Mouse (Mus musculus) CH12.LX (cell line): ENCODE data around the gene Zfp651. TPM values are rescaled to one million over a fixed set of nuclear protein-coding genes. Genes with fewer than 3 reads are reported as not detected.

Experiments used
- DNase-seq: peaks from one replicate; pipeline ENCODE4 v3.0.0-alpha.2; 2013; ENCODE audit errors: extremely low read depth
- H3K27ac ChIP-seq: 2 replicates; pipeline ENCODE4 v1.5.1; 2012; ENCODE audit warnings: low read depth, mild to moderate bottlenecking, control low read depth, moderate library complexity; ENCODE audit not compliant: insufficient read depth
- H3K27me3 ChIP-seq: replicated peaks from 2 replicates; pipeline ENCODE3; 2012; ENCODE audit warnings: inconsistent platforms
- H3K36me3 ChIP-seq, 2 experiments: replicated peaks in 1 of 2; 2 replicates each; pipeline versions ENCODE3 to v1.6.1; 2012; ENCODE audit warnings: inconsistent platforms in 1 of 2, low read length in 1 of 2, mild to moderate bottlenecking in 1 of 2, mixed read lengths in 1 of 2, moderate library complexity in 1 of 2; ENCODE audit not compliant: control insufficient read depth in 1 of 2, insufficient read depth in 1 of 2
- H3K4me1 ChIP-seq, 2 experiments: 2 replicates each; pipeline ENCODE4 v1.6.1; 2012; ENCODE audit warnings: inconsistent platforms in 1 of 2, moderate library complexity in 1 of 2; ENCODE audit not compliant: insufficient read depth in 2 of 2, control insufficient read depth in 1 of 2
- H3K4me2 ChIP-seq: 2 replicates; pipeline ENCODE4 v1.6.1; 2012; ENCODE audit warnings: low read depth, mild to moderate bottlenecking, control low read depth; ENCODE audit not compliant: poor library complexity, insufficient read depth, severe bottlenecking
- H3K4me3 ChIP-seq, 3 experiments: fragments of 150-350 bp in 1 of 3; sonication (generic) in 1 of 3; replicated peaks in 1 of 3; 2 replicates each; pipeline versions ENCODE3 to v1.5.1; 2011 to 2012; ENCODE audit warnings: low read depth in 2 of 3, low read length in 2 of 3, mild to moderate bottlenecking in 2 of 3, moderate library complexity in 2 of 3, control low read depth in 1 of 3, improper control_type of control experiment in 1 of 3, inconsistent platforms in 1 of 3, mixed read lengths in 1 of 3; ENCODE audit not compliant: poor library complexity in 1 of 3
- H3K79me2 ChIP-seq: replicated peaks from 2 replicates; pipeline ENCODE4 v1.6.1; 2012; ENCODE audit warnings: mild to moderate bottlenecking, moderate library complexity; ENCODE audit not compliant: control insufficient read depth, poor library complexity, insufficient read depth, severe bottlenecking; ENCODE audit errors: extremely low read depth
- H3K9ac ChIP-seq: 2 replicates; pipeline ENCODE4 v1.6.1; 2012; ENCODE audit warnings: low read depth, mild to moderate bottlenecking, control low read depth, moderate library complexity; ENCODE audit not compliant: insufficient read depth
- H3K9me3 ChIP-seq: replicated peaks from 2 replicates; pipeline ENCODE3; 2012; ENCODE audit warnings: low read length, inconsistent platforms, mixed read lengths
- BHLHE40 ChIP-seq: IDR thresholded peaks from 2 replicates; pipeline ENCODE4 v1.6.1; 2011; ENCODE audit warnings: mild to moderate bottlenecking, low read depth, low read length, improper control_type of control experiment
- CHD1 ChIP-seq: IDR thresholded peaks from 2 replicates; pipeline ENCODE4 v1.6.1; 2012; ENCODE audit warnings: low read depth, low read length, improper control_type of control experiment, inconsistent platforms
- CHD2 ChIP-seq: IDR thresholded peaks from 2 replicates; pipeline ENCODE4 v1.6.1; 2011; ENCODE audit warnings: low read length, improper control_type of control experiment
- CTCF ChIP-seq, 2 experiments: IDR thresholded peaks in 1 of 2; conservative IDR thresholded peaks in 1 of 2; 2 replicates each; pipeline ENCODE4 v1.5.1; 2011 to 2012; ENCODE audit warnings: low read depth in 2 of 2, low read length in 2 of 2, improper control_type of control experiment in 1 of 2, inconsistent platforms in 1 of 2, mild to moderate bottlenecking in 1 of 2, moderate library complexity in 1 of 2
- E2F4 ChIP-seq: IDR thresholded peaks from 2 replicates; pipeline ENCODE4 v1.6.1; 2011; ENCODE audit warnings: low read depth, low read length, improper control_type of control experiment; ENCODE audit not compliant: insufficient replicate concordance
- ELF1 ChIP-seq: IDR thresholded peaks from 2 replicates; pipeline ENCODE4 v1.6.1; 2014; ENCODE audit warnings: low read depth, mild to moderate bottlenecking, inconsistent platforms, low read length, improper control_type of control experiment
- EP300 ChIP-seq: IDR thresholded peaks from 2 replicates; pipeline ENCODE4 v1.6.1; 2011; ENCODE audit warnings: low read length, improper control_type of control experiment
- ETS1 ChIP-seq: conservative IDR thresholded peaks from 2 replicates; pipeline ENCODE4 v1.6.1; 2012; ENCODE audit warnings: low read depth, mild to moderate bottlenecking, inconsistent platforms, low read length, improper control_type of control experiment, moderate library complexity
- GABPA ChIP-seq: IDR thresholded peaks from 2 replicates; pipeline ENCODE4 v1.6.1; 2012; ENCODE audit warnings: low read depth, low read length, improper control_type of control experiment, inconsistent platforms; ENCODE audit not compliant: insufficient replicate concordance
- HCFC1 ChIP-seq: IDR thresholded peaks from 2 replicates; pipeline ENCODE4 v1.6.1; 2012; ENCODE audit warnings: low read depth, mild to moderate bottlenecking, inconsistent platforms, low read length, improper control_type of control experiment
- IRF4 ChIP-seq: IDR thresholded peaks from 2 replicates; pipeline ENCODE4 v1.6.1; 2014; ENCODE audit warnings: low read depth, mild to moderate bottlenecking, inconsistent platforms, low read length, improper control_type of control experiment
- JUN ChIP-seq: IDR thresholded peaks from 2 replicates; pipeline ENCODE4 v1.6.1; 2011; ENCODE audit warnings: low read depth, mild to moderate bottlenecking, low read length, improper control_type of control experiment, moderate library complexity; ENCODE audit not compliant: insufficient read depth
- JUND ChIP-seq: conservative IDR thresholded peaks from 2 replicates; pipeline ENCODE4 v1.6.1; 2011; ENCODE audit warnings: low read depth, low read length, improper control_type of control experiment
- KAT2A ChIP-seq: IDR thresholded peaks from 2 replicates; pipeline ENCODE4 v1.6.1; 2012; ENCODE audit warnings: low read length, improper control_type of control experiment, inconsistent platforms; ENCODE audit not compliant: insufficient replicate concordance
- MAFK ChIP-seq: IDR thresholded peaks from 2 replicates; pipeline ENCODE4 v1.6.1; 2011; ENCODE audit warnings: low read length, improper control_type of control experiment; ENCODE audit not compliant: insufficient replicate concordance
- MAX ChIP-seq: IDR thresholded peaks from 2 replicates; pipeline ENCODE4 v1.6.1; 2011; ENCODE audit warnings: low read length, improper control_type of control experiment
- MAZ ChIP-seq: IDR thresholded peaks from 2 replicates; pipeline ENCODE4 v1.6.1; 2012; ENCODE audit warnings: low read depth, mild to moderate bottlenecking, inconsistent platforms, low read length, improper control_type of control experiment, moderate library complexity
- MEF2A ChIP-seq: IDR thresholded peaks from 2 replicates; pipeline ENCODE4 v1.6.1; 2014; ENCODE audit warnings: low read depth, mild to moderate bottlenecking, inconsistent platforms, low read length, improper control_type of control experiment, borderline replicate concordance
- MXI1 ChIP-seq: IDR thresholded peaks from 2 replicates; pipeline ENCODE4 v1.6.1; 2011; ENCODE audit warnings: mild to moderate bottlenecking, low read depth, low read length, improper control_type of control experiment
- MYC ChIP-seq: IDR thresholded peaks from 2 replicates; pipeline ENCODE4 v1.6.1; 2011; ENCODE audit warnings: low read depth, mild to moderate bottlenecking, improper control_type of control experiment, low read length
- NELFE ChIP-seq: IDR thresholded peaks from 2 replicates; pipeline ENCODE4 v1.6.1; 2011; ENCODE audit warnings: low read depth, low read length, improper control_type of control experiment
- NRF1 ChIP-seq: IDR thresholded peaks from 2 replicates; pipeline ENCODE4 v1.6.1; 2014; ENCODE audit warnings: low read depth, mild to moderate bottlenecking, inconsistent platforms, low read length, improper control_type of control experiment, moderate library complexity
- PAX5 ChIP-seq: IDR thresholded peaks from 2 replicates; pipeline ENCODE4 v1.6.1; 2012; ENCODE audit warnings: low read length, inconsistent platforms, mixed read lengths
- POLR2A ChIP-seq: IDR thresholded peaks from 2 replicates; pipeline ENCODE4 v1.6.1; 2011; ENCODE audit warnings: low read depth, mild to moderate bottlenecking, improper control_type of control experiment, low read length
- POLR2AphosphoS2 ChIP-seq: IDR thresholded peaks from 2 replicates; pipeline ENCODE4 v1.6.1; 2011; ENCODE audit warnings: low read depth, low read length, improper control_type of control experiment
- RAD21 ChIP-seq: IDR thresholded peaks from 2 replicates; pipeline ENCODE4 v1.6.1; 2011; ENCODE audit warnings: low read depth, mild to moderate bottlenecking, low read length, improper control_type of control experiment, moderate library complexity
- RCOR1 ChIP-seq: conservative IDR thresholded peaks from 2 replicates; pipeline ENCODE4 v1.6.1; 2012; ENCODE audit warnings: low read depth, mild to moderate bottlenecking, inconsistent platforms, low read length, improper control_type of control experiment
- SIN3A ChIP-seq: IDR thresholded peaks from 2 replicates; pipeline ENCODE4 v1.6.1; 2012; ENCODE audit warnings: low read length, improper control_type of control experiment, inconsistent platforms
- SMC3 ChIP-seq: IDR thresholded peaks from 2 replicates; pipeline ENCODE4 v1.6.1; 2011; ENCODE audit warnings: low read depth, low read length, improper control_type of control experiment
- TBP ChIP-seq: conservative IDR thresholded peaks from 2 replicates; pipeline ENCODE4 v1.6.1; 2011; ENCODE audit warnings: low read depth, low read length, improper control_type of control experiment
- TCF12 ChIP-seq: IDR thresholded peaks from 2 replicates; pipeline ENCODE4 v1.6.1; 2014; ENCODE audit warnings: low read depth, mild to moderate bottlenecking, inconsistent platforms, low read length, improper control_type of control experiment
- UBTF ChIP-seq: IDR thresholded peaks from 2 replicates; pipeline ENCODE4 v1.6.1; 2012; ENCODE audit warnings: low read depth, mild to moderate bottlenecking, inconsistent platforms, low read length, improper control_type of control experiment, moderate library complexity
- USF1 ChIP-seq: IDR thresholded peaks from 2 replicates; pipeline ENCODE4 v1.6.1; 2014; ENCODE audit warnings: low read depth, mild to moderate bottlenecking, inconsistent platforms, low read length, improper control_type of control experiment
- USF2 ChIP-seq: conservative IDR thresholded peaks from 2 replicates; pipeline ENCODE4 v1.6.1; 2011; ENCODE audit warnings: low read depth, low read length, improper control_type of control experiment
- ZC3H11A ChIP-seq: IDR thresholded peaks from 2 replicates; pipeline ENCODE4 v1.6.1; 2012; ENCODE audit warnings: low read depth, mild to moderate bottlenecking, inconsistent platforms, low read length, improper control_type of control experiment
- ZKSCAN1 ChIP-seq: IDR thresholded peaks from 2 replicates; pipeline ENCODE4 v1.6.1; 2012; ENCODE audit warnings: low read depth, inconsistent platforms, low read length, improper control_type of control experiment, borderline replicate concordance
- ZMIZ1 ChIP-seq: IDR thresholded peaks from 2 replicates; pipeline ENCODE4 v1.6.1; 2012; ENCODE audit warnings: low read depth, mild to moderate bottlenecking, inconsistent platforms, low read length, improper control_type of control experiment
- ZNF384 ChIP-seq: IDR thresholded peaks from 2 replicates; pipeline ENCODE4 v1.6.1; 2012; ENCODE audit warnings: low read depth, low read length, improper control_type of control experiment, inconsistent platforms
- dilution Hi-C: fragments of 300-500 bp; cut with MboI; formaldehyde crosslinking; loops from 2 replicates; pipeline ENCODE4 v1.14.3; 2020; ENCODE audit warnings: low sequenced_read_pairs; ENCODE audit not compliant: extremely low pct_unique_long_range_greater_than_20kb, extremely low pct_ligation_motif_present
- in situ Hi-C: fragments of 300-500 bp; cut with MboI; formaldehyde crosslinking; loops from 3 replicates; pipeline ENCODE4 v1.14.3; 2019; ENCODE audit warnings: low sequenced_read_pairs, low pct_ligation_motif_present, low pct_unique_long_range_greater_than_20kb, mixed read lengths
- polyA plus RNA-seq: library from polyadenylated mRNA; unstranded; fragments of >175 nt; gene quantifications from 2 replicates; pipeline ENCODE4 v1.2.1, GENCODE M21; 2012; ENCODE audit warnings: low read depth; ENCODE audit not compliant: insufficient read length
- total RNA-seq, 2 experiments: library from RNA; depleted of rRNA; stranded (reverse); fragments of 300-350 nt in 1 of 2; fragments of >200 nt in 1 of 2; gene quantifications; 2 replicates each; pipeline ENCODE4 v1.2.3; 2012 to 2014

The Zfp651 gene
- total and polyA plus RNA-seq, 3 experiments = 0.07 to 0.20 (median 0.13) TPM

GRCm38 (mm10) chr9:121741168-121741567, 18.0 kb upstream of the Zfp651 start:
- Histone ChIP-seq H3K79me2 (peaks cover 22% of the 10 kb centered on the region), H3K27ac (peak overlapping the region; percentile 73), H3K27me3 (no peaks in the 10 kb centered on the region), H3K4me3 (no peak overlapping the region), H3K4me2 (peak overlapping the region; percentile 78; the same call in 1 of the 2 replicates), H3K36me3 (peaks cover 31 to 57% of the 10 kb centered on the region in 2 experiments), H3K9ac (0 out of 2 replicates have a peak overlapping the region, but pooled peaks have one; percentile 19), H3K4me1 (peaks cover 15 to 53% of the 10 kb centered on the region in 2 experiments)
- dilution Hi-C loops = no loop called here
- in situ Hi-C loops = no loop called here
- peak; percentile 91 for DNase-seq
- TF ChIP-seq USF1 = no peak
- TF ChIP-seq ZMIZ1 = no peak
- TF ChIP-seq EP300 = peak; percentile 100
- TF ChIP-seq NELFE = peak; percentile 10; the same call in 1 of the 2 replicates
- TF ChIP-seq SIN3A = peak; percentile 98
- peak; percentile 95 for TF ChIP-seq MEF2A
- TF ChIP-seq E2F4 = peak; percentile 42; the same call in 1 of the 2 replicates
- TF ChIP-seq CHD2 = peak; percentile 91
- TF ChIP-seq PAX5 = no peak
- 0 out of 2 replicates have a peak, but pooled peaks have one; percentile 31 for TF ChIP-seq KAT2A
- no peak for TF ChIP-seq CTCF (conservative IDR thresholded peaks at IDR 0.05 in 1 of 2, IDR thresholded peaks at IDR 0.05 in 1 of 2; ENCODE audit: low read depth in 2 of 2, low read length in 2 of 2)
- TF ChIP-seq POLR2A = no peak
- TF ChIP-seq TBP = 0 out of 2 replicates have a peak, but pooled peaks have one; percentile 62
- TF ChIP-seq BHLHE40 = peak; percentile 83
- peak; percentile 100 for TF ChIP-seq JUND
- TF ChIP-seq RCOR1 = peak; percentile 98
- TF ChIP-seq MXI1 = peak; percentile 80
- TF ChIP-seq UBTF = no peak
- TF ChIP-seq MAFK = peak; percentile 78
- peak; percentile 85 for TF ChIP-seq MYC
- peak; percentile 59; the same call in 1 of the 2 replicates for TF ChIP-seq POLR2AphosphoS2
- no peak; the same call in none of the 2 replicates for TF ChIP-seq CHD1
- no peak for TF ChIP-seq ZKSCAN1
- TF ChIP-seq MAZ = peak; percentile 66; the same call in 1 of the 2 replicates
- peak; percentile 100 for TF ChIP-seq IRF4
- TF ChIP-seq TCF12 = peak; percentile 96
- peak; percentile 96 for TF ChIP-seq ETS1
- no peak for TF ChIP-seq USF2
- TF ChIP-seq JUN = peak; percentile 99
- peak; percentile 46; the same call in 1 of the 2 replicates for TF ChIP-seq ZNF384
- no peak for TF ChIP-seq MAX
- no peak; the same call in 1 of the 2 replicates for TF ChIP-seq RAD21
- no peak for TF ChIP-seq NRF1
- no peak for TF ChIP-seq GABPA
- peak; percentile 66 for TF ChIP-seq ELF1
- peak; percentile 11; the same call in 1 of the 2 replicates for TF ChIP-seq SMC3
- no peak for TF ChIP-seq ZC3H11A
- TF ChIP-seq HCFC1 = peak; percentile 41; the same call in 1 of the 2 replicates
- TF ChIP-seq, all 38 proteins: peak for 24
- H3K9me3 ChIP-seq = no peaks in the 10 kb centered on the region
